Mouse (Mus musculus) lung, embryonic 14.5 days (tissue): ENCODE data around the gene Mcrip2. TPM values are rescaled to one million over a fixed set of nuclear protein-coding genes. Genes with fewer than 3 reads are reported as not detected.

Experiments
- ATAC-seq: fragments of 200-750 bp; cut with Nextera tagmentation; 2 replicates; pipeline ENCODE4 v1.8.0; 2017; ENCODE audit warnings: mild to moderate bottlenecking, moderate TSS enrichment, moderate library complexity; ENCODE audit not compliant: insufficient read depth
- DNase-seq: peaks from one replicate; pipeline ENCODE4 v3.0.0-alpha.2; 2015
- H3K27ac ChIP-seq: fragments of 300-500 bp; sonication (generic); 2 replicates; pipeline ENCODE4 v1.5.1; 2014; ENCODE audit warnings: low read depth, mild to moderate bottlenecking, moderate library complexity
- H3K27me3 ChIP-seq: fragments of 300-500 bp; sonication (generic); 2 replicates; pipeline ENCODE4 v1.6.1; 2014; ENCODE audit warnings: low read length, control low read depth; ENCODE audit not compliant: insufficient read depth
- H3K36me3 ChIP-seq: fragments of 300-500 bp; sonication (generic); 2 replicates; pipeline ENCODE4 v1.6.1; 2014; ENCODE audit warnings: control low read depth; ENCODE audit not compliant: insufficient read depth
- H3K4me1 ChIP-seq: fragments of 300-500 bp; sonication (generic); 2 replicates; pipeline ENCODE4 v1.6.1; 2014; ENCODE audit warnings: antibody characterized with exemption, control low read depth; ENCODE audit not compliant: insufficient read depth
- H3K4me2 ChIP-seq: fragments of 300-500 bp; sonication (generic); 2 replicates; pipeline ENCODE4 v1.6.1; 2014; ENCODE audit warnings: mild to moderate bottlenecking
- H3K4me3 ChIP-seq: fragments of 300-500 bp; sonication (generic); 2 replicates; pipeline ENCODE4 v1.5.1; 2014; ENCODE audit warnings: low read depth, low read length
- H3K9ac ChIP-seq: fragments of 300-500 bp; sonication (generic); 2 replicates; pipeline ENCODE4 v1.6.1; 2014
- H3K9me3 ChIP-seq: fragments of 300-500 bp; sonication (generic); 2 replicates; pipeline ENCODE4 v1.6.1; 2016; ENCODE audit warnings: low read depth, low read length, control low read depth
- CTCF ChIP-seq: IDR thresholded peaks from 2 replicates; pipeline ENCODE4 v1.5.1; 2016; ENCODE audit warnings: antibody characterized with exemption, low read depth
- WGBS: fragments of 180-500 bp; shearing (Covaris S2); extraction: QIAGEN DNeasy Blood & Tissue Kit; methylation state at CpG from one replicate; pipeline ENCODE4 v1.1.7; 2014; 5-methylcytosine and 5-hydroxymethylcytosine counted together
- polyA plus RNA-seq: library from polyadenylated mRNA; unstranded; fragments of >200 nt; fragmentation: Nextera tagmentation; extraction: Ambion mirVana; gene quantifications from 2 replicates; pipeline ENCODE4 v1.2.1, GENCODE M21; 2014

The Mcrip2 gene
- polyA plus RNA-seq, 1 experiment from 2014 or later, result 17.9 TPM

GRCm38 (mm10) chr17:25877025-25877424 is 8.5 kb upstream of the Mcrip2 start:
- TF ChIP-seq CTCF, result no peak
- 80% methylated on average over 3 of the region's 3 CpGs for WGBS

GRCm38 (mm10) chr17:25876347-25876915 is 7.9 kb upstream of the Mcrip2 start:
- 61% methylated on average over 10 of the region's 10 CpGs for WGBS
- no peak for ATAC-seq
- TF ChIP-seq CTCF, result no peak
- Histone ChIP-seq H3K27me3 (no peaks in the 10 kb centered on the region), H3K4me2 (peak overlapping the region; percentile 94), H3K4me1 (peaks cover 12% of the 10 kb centered on the region; the same call in 1 of the 2 replicates), H3K36me3 (peaks cover 27% of the 10 kb centered on the region), H3K9ac (peak overlapping the region; percentile 65), H3K27ac (no peak overlapping the region), H3K4me3 (peak overlapping the region; percentile 76), H3K9me3 (no peaks in the 10 kb centered on the region)
- no peak for DNase-seq

More at GRCm38 (mm10) chr17:25877025-25877424, 8.5 kb upstream of the Mcrip2 start:
- no peak overlapping the region for H3K9ac ChIP-seq
- peaks cover 33% of the 10 kb centered on the region for H3K36me3 ChIP-seq
- no peaks in the 10 kb centered on the region for H3K27me3 ChIP-seq
- H3K4me2 ChIP-seq, result peak overlapping the region; percentile 18; the same call in 1 of the 2 replicates
- H3K4me1 ChIP-seq, result peaks cover 12% of the 10 kb centered on the region; the same call in 1 of the 2 replicates
- H3K27ac ChIP-seq, result no peak overlapping the region
- ATAC-seq, result no peak
- DNase-seq, result no peak
- no peak overlapping the region for H3K4me3 ChIP-seq
- H3K9me3 ChIP-seq, result no peaks in the 10 kb centered on the region

- ATAC-seq (peak; percentile 94), DNase-seq (peak; percentile 94)
- Histone ChIP-seq H3K9me3 (no peaks in the 10 kb centered on the region), H3K36me3 (peaks cover 22% of the 10 kb centered on the region), H3K4me2 (peak overlapping the region; percentile 94), H3K4me3 (peak overlapping the region; percentile 76), H3K4me1 (peaks cover 12% of the 10 kb centered on the region; the same call in 1 of the 2 replicates), H3K27ac (peak overlapping the region; percentile 91), H3K27me3 (no peaks in the 10 kb centered on the region), H3K9ac (peak overlapping the region; percentile 65)
- peak; percentile 37; the same call in 1 of the 2 replicates for TF ChIP-seq CTCF
- 1% methylated on average over 59 of the region's 59 CpGs for WGBS
These were observed 6.9 kb upstream of the Mcrip2 start for GRCm38 (mm10) chr17:25875171-25876136.

GRCm38 (mm10) chr17:25874721-25875170 is 6.2 kb upstream of the Mcrip2 start, which contains the start of gene Mettl26:
TSS of gene Mettl26 (plus strand) at chr17:25875074.
- H3K4me2 ChIP-seq, result peak within 1 kb of the TSS; percentile 94
- H3K36me3 ChIP-seq, result peaks cover 22% of the 10 kb centered on the region
- peak within 1 kb of the TSS; percentile 76 for H3K4me3 ChIP-seq
- peaks cover 12% of the 10 kb centered on the region; the same call in 1 of the 2 replicates for H3K4me1 ChIP-seq
- H3K9me3 ChIP-seq, result no peaks in the 10 kb centered on the region
- H3K27me3 ChIP-seq, result no peaks in the 10 kb centered on the region
- ATAC-seq, result peak; percentile 77
- peak within 1 kb of the TSS; percentile 91 for H3K27ac ChIP-seq
- TF ChIP-seq CTCF, result peak; percentile 35
- WGBS, result under 1% methylated on average over 25 of the region's 25 CpGs
- peak within 1 kb of the TSS; percentile 65 for H3K9ac ChIP-seq
- peak; percentile 99 for DNase-seq

- Histone ChIP-seq H3K36me3 (peaks cover 17% of the 10 kb centered on the region), H3K4me1 (peaks cover 12% of the 10 kb centered on the region; the same call in 1 of the 2 replicates), H3K4me2 (peak overlapping the region; percentile 94), H3K4me3 (peak overlapping the region; percentile 76), H3K9ac (peak overlapping the region; percentile 58), H3K9me3 (no peaks in the 10 kb centered on the region), H3K27ac (peak overlapping the region; percentile 91), H3K27me3 (no peaks in the 10 kb centered on the region)
- DNase-seq (no peak), ATAC-seq (no peak)
- 6% methylated on average over 14 of the region's 14 CpGs for WGBS
- TF ChIP-seq CTCF, result no peak
These were observed 5.7 kb upstream of the Mcrip2 start for GRCm38 (mm10) chr17:25874148-25874720.

GRCm38 (mm10) chr17:25873405-25874147 is 5.0 kb upstream of the Mcrip2 start:
- no peak overlapping the region for H3K27ac ChIP-seq
- no peak for TF ChIP-seq CTCF
- H3K9me3 ChIP-seq, result no peaks in the 10 kb centered on the region
- H3K4me2 ChIP-seq, result peak overlapping the region; percentile 94
- peak overlapping the region; percentile 58 for H3K9ac ChIP-seq
- peaks cover 15% of the 10 kb centered on the region; the same call in 1 of the 2 replicates for H3K4me1 ChIP-seq
- peak overlapping the region; percentile 76; the same call in 1 of the 2 replicates for H3K4me3 ChIP-seq
- DNase-seq, result no peak
- WGBS, result 58% methylated on average over 11 of the region's 11 CpGs
- ATAC-seq, result no peak
- no peaks in the 10 kb centered on the region for H3K27me3 ChIP-seq
- peaks cover 11% of the 10 kb centered on the region; the same call in 1 of the 2 replicates for H3K36me3 ChIP-seq
